Mouse (Mus musculus): ENCODE data around the gene Bmpr1a.

Bmpr1a gene

GRCm38 (mm10) chr14:34504377-34504776 is 1.2 kb upstream of the Bmpr1a start:
- no peak for DNase-seq

DNA sequence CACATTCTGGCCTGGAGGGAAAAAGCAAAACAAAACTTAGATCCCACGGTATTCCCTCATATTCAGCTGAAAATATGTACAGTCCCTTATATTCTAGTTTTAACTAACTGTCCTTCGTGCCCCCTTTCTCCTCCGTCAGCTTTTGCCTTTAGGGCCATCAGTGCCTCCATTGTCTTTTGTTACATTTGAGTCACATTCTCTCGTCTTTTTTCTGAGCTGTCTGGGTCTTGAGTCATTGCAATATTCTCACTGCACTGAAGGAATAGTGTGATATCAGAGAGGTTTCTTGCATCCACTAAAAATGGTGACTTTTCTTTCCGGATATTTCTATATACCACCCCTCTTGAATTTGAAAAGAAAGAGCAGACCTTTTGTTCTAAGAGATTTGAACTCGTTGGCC is 618 bp upstream of the Bmpr1a start:
- no peak for DNase-seq

DNA sequence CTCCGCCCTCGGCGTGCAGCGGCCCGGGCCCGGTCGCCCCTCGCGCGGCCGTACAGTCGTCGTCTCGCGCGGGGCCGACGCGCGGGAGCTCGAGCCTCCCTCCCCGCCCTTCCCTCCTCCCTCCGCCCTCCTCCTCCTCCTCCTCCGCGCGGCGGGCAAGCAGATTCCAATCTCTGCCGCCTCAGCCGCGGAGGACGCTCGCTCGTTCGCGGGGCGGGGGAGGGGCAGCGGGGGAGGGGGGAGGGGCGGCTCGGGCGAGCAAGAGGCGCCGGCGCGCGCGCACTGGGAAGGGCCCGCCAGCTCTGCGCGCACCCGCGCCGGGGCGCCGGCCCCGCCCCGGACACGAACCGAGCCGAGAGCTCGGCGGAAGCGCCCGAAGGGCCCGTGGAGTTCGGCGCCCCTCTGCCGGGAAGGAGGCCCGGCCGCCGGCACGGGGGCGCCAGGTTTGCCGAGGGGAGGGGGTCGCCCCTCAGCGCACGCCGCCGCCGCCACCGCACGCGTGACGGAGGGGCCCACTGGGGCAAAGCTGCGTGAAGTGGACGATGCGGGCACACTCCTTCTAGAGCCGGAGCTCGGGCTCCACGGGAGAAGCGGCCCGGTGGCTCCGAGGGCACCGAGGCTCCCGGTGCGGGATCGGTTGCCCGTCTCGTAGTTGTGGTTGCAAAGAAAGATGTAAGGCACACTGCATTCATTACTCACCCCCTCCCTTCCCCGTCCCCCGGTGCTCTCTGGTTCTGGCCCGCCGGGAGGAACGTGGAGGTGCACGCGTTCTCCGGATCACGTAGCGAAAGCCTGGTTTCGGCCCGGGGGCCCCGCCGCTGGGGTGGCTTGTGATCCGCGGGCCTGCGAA is 441 bp downstream of the Bmpr1a start:
- DNase-seq, result peak; percentile 87

GRCm38 (mm10) chr14:34501804-34502474 is 1.2 kb downstream of the Bmpr1a start:
- peak; percentile 46 for DNase-seq

DNA sequence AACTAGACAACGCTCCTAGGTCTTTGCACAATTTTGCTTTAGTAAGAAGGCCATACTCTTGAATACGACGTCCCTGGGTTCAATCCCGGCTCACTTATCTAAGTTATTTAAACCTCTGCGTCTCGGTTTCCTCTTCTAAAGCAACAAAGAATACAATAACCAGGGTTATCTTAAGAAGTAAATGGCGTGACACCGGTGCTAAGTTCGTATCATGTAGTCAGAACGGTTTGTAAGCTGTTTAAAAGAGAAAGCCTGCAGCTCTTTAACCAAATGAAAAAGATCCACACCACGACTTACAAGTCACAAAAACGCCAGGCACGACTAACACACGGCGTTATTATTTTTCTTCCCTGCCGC is 1.7 kb downstream of the Bmpr1a start:
- peak; percentile 31 for DNase-seq

- no peak for DNase-seq
Measured at GRCm38 (mm10) chr14:34500309-34500708, 2.8 kb downstream of the Bmpr1a start.

DNA sequence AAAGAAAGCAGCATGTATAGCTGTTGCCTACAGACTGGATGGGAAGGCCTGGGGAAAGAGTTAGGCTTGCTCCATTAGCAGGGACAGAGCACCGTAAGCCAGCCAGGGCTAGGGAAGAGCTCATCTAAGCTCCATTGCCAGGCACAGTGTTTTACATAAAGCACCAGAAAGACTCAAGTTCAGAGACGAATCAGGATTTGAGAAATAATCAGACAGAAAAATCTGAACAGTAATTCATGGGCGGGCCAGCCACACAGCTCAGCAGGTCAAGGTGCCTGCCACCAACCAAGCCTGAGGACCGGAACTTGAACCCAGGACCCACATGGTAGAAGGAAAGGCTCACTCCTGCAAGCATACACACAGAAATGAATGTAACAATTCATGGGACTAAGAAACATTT is 3.5 kb downstream of the Bmpr1a start:
- no peak for DNase-seq

GRCm38 (mm10) chr14:34497346-34497745 is 5.8 kb downstream of the Bmpr1a start:
- DNase-seq, result no peak

GRCm38 (mm10) chr14:34493682-34494081 is 9.5 kb downstream of the Bmpr1a start:
- DNase-seq, result no peak

DNA sequence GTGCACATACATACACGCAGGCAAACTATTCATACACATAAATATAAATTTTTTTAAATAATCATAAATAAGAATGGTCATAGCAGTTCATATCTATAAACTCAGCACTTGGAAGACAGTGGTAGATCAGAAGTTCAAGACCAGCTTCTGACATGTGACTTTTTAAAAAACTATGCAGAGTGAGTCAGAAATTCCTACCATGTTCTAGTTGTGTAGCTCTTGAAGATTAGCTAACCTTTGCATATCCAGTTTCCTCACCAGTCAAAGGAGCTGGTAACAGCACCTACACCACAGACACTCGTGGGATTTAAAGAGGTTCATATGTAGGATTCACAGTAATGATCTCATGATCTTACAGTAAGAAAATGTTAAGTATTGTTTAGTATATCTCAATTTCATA is 10.5 kb downstream of the Bmpr1a start:
- no peak for DNase-seq

DNA sequence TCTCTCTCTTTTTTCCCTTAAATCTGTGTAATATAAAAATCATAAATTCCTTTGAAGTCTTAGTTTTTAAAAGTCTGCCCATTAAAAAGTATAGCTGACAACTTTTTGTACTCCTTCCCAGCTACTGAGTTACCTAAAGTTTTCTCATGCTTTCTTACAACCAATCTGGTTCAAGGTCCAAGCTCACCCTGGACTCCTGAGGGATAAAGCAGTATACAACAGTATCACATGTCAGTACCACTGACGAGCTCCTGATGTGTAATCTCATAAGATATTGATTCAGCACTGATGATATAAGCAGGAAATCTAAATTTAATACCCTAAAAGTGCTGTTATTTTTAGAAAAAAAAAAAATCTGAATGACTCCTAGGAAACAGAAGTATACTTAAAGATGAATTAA is 12.2 kb downstream of the Bmpr1a start:
- no peak for DNase-seq

DNA sequence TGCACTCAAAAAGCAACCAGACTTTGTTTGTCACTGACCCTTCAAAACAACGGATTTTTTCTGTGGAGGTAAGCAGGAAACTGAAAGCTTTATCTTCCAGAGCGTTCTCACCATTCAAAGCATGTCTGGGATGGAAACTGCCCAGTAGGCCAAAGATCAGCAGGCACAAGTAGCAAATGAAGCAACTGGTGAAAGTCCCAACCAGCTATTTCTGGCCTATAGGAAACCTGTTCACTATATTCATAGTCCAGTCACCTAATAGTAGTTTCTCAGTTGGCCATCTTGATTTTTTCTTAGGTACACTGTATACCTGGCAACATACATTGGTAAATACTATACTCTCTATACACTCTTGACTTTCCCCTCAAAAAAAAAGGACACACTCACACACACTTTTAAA is 13.2 kb downstream of the Bmpr1a start:
- DNase-seq, result peak; percentile 60

DNA sequence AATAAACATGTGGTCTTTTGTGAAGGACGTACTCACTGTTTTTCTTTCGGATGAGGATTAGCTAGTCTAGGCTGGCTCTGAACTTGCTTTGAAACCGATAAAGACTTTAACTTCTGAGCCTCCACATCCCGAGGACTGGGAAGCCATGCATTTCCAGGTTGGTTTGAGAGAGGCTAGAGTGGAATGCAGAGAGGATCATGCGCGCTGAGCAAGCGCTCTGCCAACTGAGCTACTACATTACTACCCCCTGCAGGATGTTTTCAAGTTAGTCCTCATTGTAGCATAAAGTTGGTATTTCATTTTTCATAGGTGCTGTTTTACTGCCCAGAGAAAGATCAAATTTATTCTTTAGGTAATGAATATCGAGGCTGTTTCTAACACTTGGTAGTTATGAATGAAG is 17.0 kb downstream of the Bmpr1a start:
- no peak for DNase-seq

DNA sequence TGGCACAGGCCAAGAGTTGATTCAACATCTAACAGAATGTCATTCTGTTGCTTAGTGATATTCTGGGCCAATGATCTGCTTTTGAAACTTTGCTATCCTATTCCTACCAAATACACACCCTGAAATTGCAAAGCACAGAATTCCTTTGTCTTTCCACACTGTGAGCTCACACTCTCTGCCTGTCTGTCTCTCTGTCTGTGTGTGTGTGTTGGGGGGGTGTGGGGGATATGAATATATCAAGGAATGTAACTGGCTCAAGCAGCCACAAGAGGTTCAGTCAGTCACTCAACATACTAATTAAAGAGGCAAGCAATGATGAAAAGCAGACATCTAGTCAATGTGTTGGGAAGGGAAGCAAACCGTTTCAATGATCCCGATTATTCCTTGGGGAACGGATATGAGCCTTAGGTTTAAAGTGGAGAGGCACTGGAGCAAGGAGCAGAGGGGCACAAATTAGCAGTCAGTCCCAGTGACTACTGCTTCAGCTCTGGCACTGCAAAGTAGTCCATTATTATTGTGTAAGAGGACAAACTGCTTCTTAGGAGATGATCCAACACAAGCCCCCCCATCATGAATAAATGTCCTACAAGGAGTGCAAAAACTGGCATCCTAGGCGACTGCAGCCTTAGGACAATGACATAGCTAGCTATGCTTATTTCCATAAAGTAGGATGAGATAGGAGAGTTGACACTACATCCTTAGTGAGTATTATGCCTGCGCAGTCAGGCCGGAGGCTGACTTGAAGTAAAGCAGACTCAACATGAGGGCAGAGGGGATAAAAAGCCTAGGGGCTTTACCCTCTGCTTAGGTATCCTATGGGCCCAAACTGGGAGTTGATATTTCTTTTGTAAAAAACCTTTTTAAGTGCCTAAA is 19.4 kb downstream of the Bmpr1a start:
- DNase-seq, result no peak

GRCm38 (mm10) chr14:34471591-34471990 is 31.6 kb downstream of the Bmpr1a start:
- no peak for DNase-seq

DNA sequence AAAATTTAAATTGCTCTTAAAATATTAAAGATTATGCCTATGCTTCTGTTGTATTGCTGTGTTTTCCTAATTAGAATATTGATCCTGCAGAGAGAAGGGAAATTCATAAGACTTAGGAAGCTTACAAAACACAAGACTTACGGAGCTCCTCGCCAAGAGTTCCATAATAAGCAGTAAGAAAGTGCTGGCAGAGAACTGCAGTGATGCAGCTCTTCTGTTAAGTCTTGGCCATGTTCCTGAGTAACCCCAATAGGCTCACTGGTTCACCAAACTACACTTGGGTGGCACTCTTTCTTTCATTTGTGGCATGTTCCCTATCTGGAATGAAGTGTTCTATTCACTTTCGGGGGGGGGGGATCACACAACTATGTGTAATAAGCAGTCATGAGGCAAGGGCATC is 36.9 kb downstream of the Bmpr1a start:
- DNase-seq, result no peak

- no peak for DNase-seq
Measured at GRCm38 (mm10) chr14:34459386-34459785, 43.8 kb downstream of the Bmpr1a start.

DNA sequence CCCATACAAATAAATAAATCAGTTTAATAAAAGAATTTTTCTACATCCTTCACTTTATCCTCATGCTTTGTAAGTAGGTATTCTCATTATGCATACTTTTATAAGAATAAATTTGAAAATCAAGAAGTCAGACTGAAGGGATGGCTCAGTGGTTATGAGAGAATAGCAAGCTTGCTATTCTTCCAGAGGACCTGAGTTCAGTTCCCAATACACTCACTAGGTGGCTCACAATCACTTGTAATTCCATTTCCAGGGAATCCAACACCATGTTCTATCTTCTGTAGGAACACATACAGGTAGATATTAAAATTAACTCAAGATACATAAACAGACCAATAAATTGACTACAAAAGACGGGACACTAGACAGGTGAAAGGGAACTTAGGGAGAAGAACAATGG is 44.3 kb downstream of the Bmpr1a start:
- peak; percentile 80 for DNase-seq

DNA sequence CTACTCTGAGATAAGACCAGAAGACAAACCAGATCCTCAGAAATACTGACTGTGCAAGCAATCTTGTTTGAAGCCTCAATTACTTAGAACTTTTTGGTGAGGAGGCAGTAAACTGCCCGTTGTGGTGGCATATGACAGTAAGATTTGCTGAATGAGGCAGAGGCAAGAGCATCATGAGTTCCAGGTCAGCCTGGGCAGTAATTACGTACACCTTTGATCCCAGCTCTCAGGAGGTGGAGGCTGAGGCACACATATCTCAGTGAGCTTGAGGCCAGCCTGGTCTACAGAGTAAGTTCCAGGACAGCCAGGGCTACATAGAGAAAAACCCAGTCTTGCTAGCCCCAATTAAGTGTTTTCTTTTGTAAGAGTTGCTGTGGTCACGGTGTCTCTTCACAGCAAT is 48.9 kb downstream of the Bmpr1a start:
- DNase-seq, result no peak

DNA sequence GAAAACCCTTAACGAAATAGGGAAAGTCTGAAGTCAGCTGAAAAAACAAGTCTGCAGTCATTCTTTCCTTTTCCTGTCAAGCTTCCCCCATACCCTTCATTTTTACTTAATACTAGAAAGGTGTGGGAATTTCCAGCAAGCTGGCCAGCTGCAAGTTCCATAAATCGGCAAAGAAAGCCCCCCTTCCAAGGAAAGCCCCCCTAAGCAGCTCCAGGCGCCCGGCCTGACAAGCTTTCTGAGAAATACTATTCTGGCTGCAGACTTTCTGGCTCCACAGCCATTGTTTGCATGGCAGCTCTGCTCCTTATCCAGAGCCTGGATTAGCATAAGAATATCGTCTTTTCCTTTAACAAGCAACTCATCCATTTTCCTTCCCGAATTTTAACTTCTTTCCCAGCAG is 49.5 kb downstream of the Bmpr1a start:
- no peak for DNase-seq

DNA sequence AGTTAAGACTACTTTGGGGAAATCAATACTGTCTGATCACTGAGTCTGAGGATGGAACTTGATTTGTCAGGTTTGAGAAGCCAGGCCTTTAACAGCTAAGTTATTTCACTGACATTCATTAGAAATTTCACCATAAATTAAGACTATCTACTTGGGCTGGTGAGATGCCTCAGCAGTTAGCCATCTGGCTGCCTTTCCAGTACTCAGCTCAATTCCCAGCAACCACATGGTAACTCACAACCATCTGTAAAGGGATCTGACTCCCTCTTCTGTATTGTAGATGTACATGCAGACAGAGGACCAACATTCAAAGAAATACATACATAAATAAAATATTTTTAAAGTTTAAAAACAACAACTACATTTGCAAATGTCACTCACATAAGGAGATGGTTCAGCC is 51.3 kb downstream of the Bmpr1a start:
- no peak for DNase-seq

DNA sequence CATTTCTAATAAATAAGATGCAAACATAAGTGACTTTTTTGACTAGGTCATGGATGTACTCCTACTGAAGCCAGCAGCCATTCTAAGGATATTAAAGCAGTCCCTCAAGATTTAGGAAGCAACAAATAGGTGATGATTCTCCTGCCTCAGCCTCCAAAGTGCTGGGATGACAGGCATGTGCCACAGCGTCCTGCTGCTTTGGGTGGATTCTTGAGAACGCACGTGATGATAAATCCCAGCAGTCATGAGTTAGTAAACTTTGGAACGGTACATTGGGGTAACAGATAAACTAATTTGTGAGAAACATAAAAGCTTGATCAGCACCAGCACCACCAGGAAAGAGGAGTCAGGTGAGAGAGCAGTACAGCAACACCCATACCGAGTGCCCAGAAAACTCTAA is 52.7 kb downstream of the Bmpr1a start:
- no peak for DNase-seq

GRCm38 (mm10) chr14:34449807-34450206 is 53.3 kb downstream of the Bmpr1a start:
- peak; percentile 53 for DNase-seq

- DNase-seq, result no peak
Measured at GRCm38 (mm10) chr14:34448398-34448797, 54.7 kb downstream of the Bmpr1a start.

All from kidney, adult 9 months (tissue).